Mouse (Mus musculus) forebrain, embryonic 12.5 days (tissue): ENCODE data around the gene Snx29. TPM values are rescaled to one million over a fixed set of nuclear protein-coding genes. Genes with fewer than 3 reads are reported as not detected.

Source experiments
- ATAC-seq: fragments of 200-750 bp; cut with Nextera tagmentation; 2 replicates; pipeline ENCODE4 v1.8.0; 2017; ENCODE audit warnings: moderate TSS enrichment; ENCODE audit not compliant: low FRiP score
- H3K27ac ChIP-seq: fragments of 300-500 bp; sonication (generic); 2 replicates; pipeline ENCODE4 v1.5.1; 2016; ENCODE audit warnings: mild to moderate bottlenecking
- H3K27me3 ChIP-seq: fragments of 300-500 bp; sonication (generic); 2 replicates; pipeline ENCODE4 v1.6.1; 2016; ENCODE audit warnings: mild to moderate bottlenecking
- H3K36me3 ChIP-seq: fragments of 300-500 bp; sonication (generic); replicated peaks from 2 replicates; pipeline ENCODE4 v1.6.1; 2016; ENCODE audit warnings: mild to moderate bottlenecking
- H3K4me1 ChIP-seq: fragments of 300-500 bp; sonication (generic); 2 replicates; pipeline ENCODE4 v1.6.1; 2016
- H3K4me2 ChIP-seq: fragments of 300-500 bp; sonication (generic); 2 replicates; pipeline ENCODE4 v1.6.1; 2016; ENCODE audit warnings: mild to moderate bottlenecking, moderate library complexity
- H3K4me3 ChIP-seq: fragments of 300-500 bp; sonication (generic); replicated peaks from 2 replicates; pipeline ENCODE4 v1.5.1; 2016; ENCODE audit warnings: mild to moderate bottlenecking
- H3K9ac ChIP-seq: fragments of 300-500 bp; sonication (generic); 2 replicates; pipeline ENCODE4 v1.6.1; 2016; ENCODE audit warnings: mild to moderate bottlenecking
- H3K9me3 ChIP-seq: fragments of 300-500 bp; sonication (generic); 2 replicates; pipeline ENCODE4 v1.6.1; 2016
- WGBS: fragments of 180-500 bp; shearing (Covaris S2); methylation state at CpG from one replicate; pipeline ENCODE4 v1.1.7; 2016; 5-methylcytosine and 5-hydroxymethylcytosine counted together
- polyA plus RNA-seq: library from polyadenylated mRNA; unstranded; fragments of >200 nt; fragmentation: Nextera tagmentation; extraction: Ambion mirVana; gene quantifications from 2 replicates; pipeline ENCODE4 v1.2.1, GENCODE M21; 2016

Snx29 gene
- polyA plus RNA-seq, 1 experiment from 2014 or later: 16.4 TPM

DNA sequence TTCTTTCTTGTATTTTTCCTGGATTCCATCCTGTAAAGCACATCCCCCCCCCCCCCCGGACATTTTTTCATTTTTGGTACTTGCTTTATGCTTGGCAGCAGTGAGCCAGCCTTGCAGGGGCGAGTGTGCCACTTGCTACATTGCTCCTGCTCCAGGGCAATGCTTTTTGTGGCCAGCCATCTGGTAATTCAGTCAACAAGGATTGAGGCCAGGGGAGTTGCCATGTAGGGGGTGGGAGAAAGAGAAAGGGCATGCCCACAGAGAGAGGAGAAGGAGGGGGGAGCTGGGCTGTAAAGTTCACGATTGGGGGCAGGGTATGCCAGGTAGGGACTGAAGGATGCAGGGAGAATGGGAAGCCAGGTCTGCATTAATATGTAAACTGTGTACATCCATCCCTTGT, 210.7 kb downstream of the Snx29 start:
- 68% methylated on average over 3 of the region's 3 CpGs for WGBS
- Histone ChIP-seq H3K27ac (no peak overlapping the region), H3K27me3 (no peaks in the 10 kb centered on the region), H3K9ac (no peak overlapping the region), H3K4me3 (no peak overlapping the region), H3K4me1 (peaks cover 19% of the 10 kb centered on the region), H3K4me2 (no peak overlapping the region), H3K36me3 (no peaks in the 10 kb centered on the region), H3K9me3 (no peaks in the 10 kb centered on the region)
- ATAC-seq: no peak

GRCm38 (mm10) chr16:11537663-11538062, 215.0 kb downstream of the Snx29 start:
- H3K36me3 ChIP-seq: no peaks in the 10 kb centered on the region
- 36% methylated on average over 5 of the region's 5 CpGs for WGBS
- H3K27ac ChIP-seq: no peak overlapping the region
- H3K4me2 ChIP-seq: no peak overlapping the region
- ATAC-seq: no peak
- H3K27me3 ChIP-seq: no peaks in the 10 kb centered on the region
- no peak overlapping the region for H3K9ac ChIP-seq
- no peaks in the 10 kb centered on the region for H3K9me3 ChIP-seq
- H3K4me1 ChIP-seq: peaks cover 21% of the 10 kb centered on the region
- H3K4me3 ChIP-seq: no peak overlapping the region

DNA sequence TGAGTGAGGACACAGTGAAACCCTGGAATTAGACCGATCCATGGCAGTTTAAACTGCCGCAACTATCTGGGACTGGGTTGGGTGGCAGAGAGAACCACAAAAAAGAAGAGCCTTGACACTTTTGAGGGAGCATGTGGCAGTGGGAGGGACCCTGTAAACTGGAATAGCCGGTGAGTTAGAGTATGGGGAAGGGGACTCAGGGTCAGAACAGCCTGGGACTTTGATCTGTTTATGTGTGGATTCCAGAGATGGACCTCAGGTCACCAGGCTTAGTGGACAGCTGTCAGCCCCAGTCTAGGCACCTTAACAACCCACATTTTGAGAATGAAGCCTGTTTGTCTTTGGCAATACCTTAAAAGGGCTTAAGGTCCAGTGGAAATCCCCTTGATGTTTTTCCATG, 215.5 kb downstream of the Snx29 start:
- no peaks in the 10 kb centered on the region for H3K9me3 ChIP-seq
- peaks cover 21% of the 10 kb centered on the region for H3K4me1 ChIP-seq
- H3K27me3 ChIP-seq: no peaks in the 10 kb centered on the region
- H3K4me2 ChIP-seq: no peak overlapping the region
- 40% methylated on average over 3 of the region's 3 CpGs for WGBS
- no peak overlapping the region for H3K27ac ChIP-seq
- no peak overlapping the region for H3K9ac ChIP-seq
- no peak for ATAC-seq
- H3K36me3 ChIP-seq: no peaks in the 10 kb centered on the region
- no peak overlapping the region for H3K4me3 ChIP-seq

DNA sequence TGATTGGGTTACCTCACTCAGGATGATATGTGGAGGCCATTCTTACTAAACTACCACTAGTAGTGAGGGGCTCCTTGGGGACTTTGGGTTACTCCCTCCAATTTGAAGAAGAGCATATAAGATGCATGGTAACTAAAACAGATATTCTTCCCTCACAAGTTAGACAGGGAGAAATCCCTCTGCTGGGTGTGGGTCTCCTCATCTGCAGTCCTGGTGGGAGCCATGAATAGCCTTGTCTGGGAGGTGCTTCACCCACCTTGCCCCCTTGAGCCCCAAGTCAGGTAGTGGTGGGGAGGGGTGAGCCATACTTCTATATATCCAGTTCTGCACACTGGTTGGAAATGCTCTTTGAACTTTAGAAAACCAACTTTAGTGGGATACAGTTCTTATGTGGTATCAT, 218.3 kb downstream of the Snx29 start:
- ATAC-seq: no peak
- H3K4me1 ChIP-seq: peaks cover 21% of the 10 kb centered on the region
- H3K36me3 ChIP-seq: no peaks in the 10 kb centered on the region
- no peak overlapping the region for H3K4me3 ChIP-seq
- no peaks in the 10 kb centered on the region for H3K27me3 ChIP-seq
- no peak overlapping the region for H3K27ac ChIP-seq
- H3K4me2 ChIP-seq: no peak overlapping the region
- H3K9me3 ChIP-seq: no peaks in the 10 kb centered on the region
- no peak overlapping the region for H3K9ac ChIP-seq

DNA sequence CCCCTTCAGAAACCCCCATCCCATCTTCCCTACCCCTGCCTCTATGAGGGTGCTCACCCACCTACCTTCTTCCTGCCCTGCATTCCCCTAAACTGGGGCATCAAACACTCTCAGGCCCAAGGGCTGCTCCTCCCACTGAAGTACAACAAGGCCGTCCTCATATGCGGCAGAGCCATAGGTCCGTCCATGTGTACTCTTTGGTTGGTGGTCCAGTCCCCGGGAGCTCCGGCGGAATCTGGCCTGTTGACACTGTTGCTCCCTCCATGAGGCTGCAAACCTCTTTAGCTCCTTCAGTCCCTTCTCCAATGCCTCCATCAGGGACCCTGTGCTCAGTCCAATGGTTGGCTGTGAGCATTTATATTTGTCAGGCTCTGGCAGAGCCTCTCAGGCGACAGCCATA, 219.1 kb downstream of the Snx29 start:
- no peaks in the 10 kb centered on the region for H3K9me3 ChIP-seq
- WGBS: 90% methylated on average over 7 of the region's 7 CpGs

GRCm38 (mm10) chr16:11550043-11550725, 227.5 kb downstream of the Snx29 start:
- no peaks in the 10 kb centered on the region for H3K4me1 ChIP-seq
- H3K4me3 ChIP-seq: no peak overlapping the region
- H3K9ac ChIP-seq: no peak overlapping the region
- 95% methylated on average over 8 of the region's 8 CpGs for WGBS
- H3K9me3 ChIP-seq: no peaks in the 10 kb centered on the region
- no peak for ATAC-seq
- no peak overlapping the region for H3K4me2 ChIP-seq
- H3K27ac ChIP-seq: no peak overlapping the region
- H3K27me3 ChIP-seq: no peaks in the 10 kb centered on the region
- no peaks in the 10 kb centered on the region for H3K36me3 ChIP-seq

More for the DNA sequence above, 219.1 kb downstream of the Snx29 start:
- Histone ChIP-seq H3K27me3 (no peaks in the 10 kb centered on the region), H3K4me1 (peaks cover 17% of the 10 kb centered on the region), H3K27ac (no peak overlapping the region), H3K4me3 (no peak overlapping the region), H3K4me2 (no peak overlapping the region), H3K36me3 (no peaks in the 10 kb centered on the region), H3K9ac (no peak overlapping the region)
- no peak for ATAC-seq

DNA sequence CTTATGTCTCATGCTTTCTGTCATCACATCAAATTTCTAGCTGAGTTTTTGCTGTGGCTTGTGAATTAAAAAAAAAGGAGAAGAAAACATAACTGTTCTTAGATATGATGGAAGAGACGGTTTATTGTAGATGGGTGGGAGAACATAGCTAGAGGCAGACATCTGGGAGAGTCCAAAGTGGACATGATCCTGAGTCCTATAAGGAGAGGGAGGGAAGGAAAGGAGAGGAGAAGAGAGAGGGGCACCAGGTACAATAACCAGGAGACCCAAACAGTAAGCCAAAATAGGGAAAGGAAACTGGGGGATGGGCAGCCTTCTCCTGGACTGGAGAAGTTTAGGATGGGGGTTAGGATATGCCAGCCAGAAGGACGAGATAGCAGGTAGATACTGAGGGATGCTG, 239.0 kb downstream of the Snx29 start:
- no peak for ATAC-seq
- 82% methylated on average over 2 of the region's 2 CpGs for WGBS
- no peaks in the 10 kb centered on the region for H3K4me1 ChIP-seq
- no peak overlapping the region for H3K4me3 ChIP-seq
- H3K27me3 ChIP-seq: no peaks in the 10 kb centered on the region
- no peak overlapping the region for H3K4me2 ChIP-seq
- H3K9me3 ChIP-seq: no peaks in the 10 kb centered on the region
- no peak overlapping the region for H3K27ac ChIP-seq
- no peak overlapping the region for H3K9ac ChIP-seq
- no peaks in the 10 kb centered on the region for H3K36me3 ChIP-seq

DNA sequence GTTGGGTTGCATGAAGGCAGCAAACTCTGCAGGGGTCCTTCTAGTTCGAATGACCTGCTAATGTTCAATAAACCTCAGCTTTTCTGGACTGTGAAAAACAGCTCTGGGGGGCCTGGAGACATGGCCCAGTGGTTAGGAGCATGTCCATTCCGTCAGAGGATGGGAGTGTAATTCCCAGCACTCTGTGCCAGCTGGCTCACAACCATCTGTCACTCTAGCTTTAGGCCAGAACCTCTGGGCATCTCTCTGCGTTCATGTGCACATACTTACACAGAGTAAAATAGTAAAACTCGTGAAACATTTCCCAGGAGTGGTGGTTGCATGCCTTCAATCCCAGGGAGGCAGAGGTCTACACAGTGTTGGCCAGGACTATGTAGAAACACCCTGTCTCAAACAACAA, 241.1 kb downstream of the Snx29 start:
- H3K27me3 ChIP-seq: no peaks in the 10 kb centered on the region
- H3K4me3 ChIP-seq: no peak overlapping the region
- H3K36me3 ChIP-seq: no peaks in the 10 kb centered on the region
- no peaks in the 10 kb centered on the region for H3K4me1 ChIP-seq
- no peak for ATAC-seq
- 73% methylated on average over 4 of the region's 4 CpGs for WGBS
- H3K27ac ChIP-seq: no peak overlapping the region
- H3K4me2 ChIP-seq: no peak overlapping the region
- H3K9ac ChIP-seq: no peak overlapping the region
- no peaks in the 10 kb centered on the region for H3K9me3 ChIP-seq

DNA sequence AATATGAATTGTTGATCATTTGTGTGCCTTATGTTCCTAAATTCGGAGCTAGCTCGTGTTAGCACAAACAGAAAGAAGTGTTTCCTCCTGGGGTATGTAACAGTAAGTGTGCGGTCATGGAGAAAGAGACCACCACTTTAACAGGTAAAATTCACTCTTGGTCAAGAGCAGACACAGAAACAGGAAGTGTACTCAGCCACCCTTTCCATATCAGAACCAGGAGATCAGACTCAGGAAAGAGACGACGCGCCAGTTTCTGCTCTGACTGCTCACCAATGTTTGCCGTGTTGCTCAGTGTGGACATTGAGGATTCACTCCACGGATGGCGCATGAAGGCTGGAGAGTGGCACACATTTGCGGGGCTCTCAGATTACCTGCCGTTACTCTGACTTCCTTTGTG, 242.4 kb downstream of the Snx29 start:
- Histone ChIP-seq H3K9ac (no peak overlapping the region), H3K9me3 (no peaks in the 10 kb centered on the region), H3K4me3 (no peak overlapping the region), H3K4me2 (no peak overlapping the region), H3K27me3 (no peaks in the 10 kb centered on the region), H3K27ac (no peak overlapping the region), H3K36me3 (no peaks in the 10 kb centered on the region), H3K4me1 (no peaks in the 10 kb centered on the region)
- 88% methylated on average over 11 of the region's 11 CpGs for WGBS
- no peak for ATAC-seq

- H3K4me2 ChIP-seq: no peak overlapping the region
- no peaks in the 10 kb centered on the region for H3K9me3 ChIP-seq
- no peak overlapping the region for H3K27ac ChIP-seq
- H3K4me3 ChIP-seq: no peak overlapping the region
- WGBS: 81% methylated on average over 3 of the region's 3 CpGs
- no peaks in the 10 kb centered on the region for H3K36me3 ChIP-seq
- no peak for ATAC-seq
- no peak overlapping the region for H3K9ac ChIP-seq
- no peaks in the 10 kb centered on the region for H3K4me1 ChIP-seq
- no peaks in the 10 kb centered on the region for H3K27me3 ChIP-seq
Observed at GRCm38 (mm10) chr16:11567594-11567993, 244.9 kb downstream of the Snx29 start.

DNA sequence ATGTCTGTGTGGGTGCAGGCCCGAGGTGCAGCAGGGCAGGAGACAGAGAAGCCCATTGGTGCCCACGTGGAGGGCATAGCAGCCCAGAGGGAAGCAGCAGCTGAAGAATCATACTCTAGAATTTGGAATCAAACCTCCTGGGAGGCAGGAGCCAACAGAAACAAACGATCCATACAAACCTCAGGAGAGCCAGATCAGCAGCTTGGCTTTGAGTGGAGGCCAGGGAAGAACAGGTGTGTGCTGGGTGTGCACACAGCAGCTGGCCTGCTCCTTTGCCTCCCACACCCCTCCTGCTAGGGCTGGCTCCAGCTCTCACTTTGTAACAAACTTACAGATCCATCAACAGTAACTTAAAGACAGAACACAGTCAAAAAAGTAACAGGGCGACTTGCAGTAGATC, 245.4 kb downstream of the Snx29 start:
- no peaks in the 10 kb centered on the region for H3K4me1 ChIP-seq
- H3K36me3 ChIP-seq: no peaks in the 10 kb centered on the region
- no peak for ATAC-seq
- no peak overlapping the region for H3K4me2 ChIP-seq
- no peak overlapping the region for H3K4me3 ChIP-seq
- H3K9me3 ChIP-seq: no peaks in the 10 kb centered on the region
- H3K27ac ChIP-seq: no peak overlapping the region
- H3K9ac ChIP-seq: no peak overlapping the region
- no peaks in the 10 kb centered on the region for H3K27me3 ChIP-seq
- 76% methylated on average over 4 of the region's 4 CpGs for WGBS

DNA sequence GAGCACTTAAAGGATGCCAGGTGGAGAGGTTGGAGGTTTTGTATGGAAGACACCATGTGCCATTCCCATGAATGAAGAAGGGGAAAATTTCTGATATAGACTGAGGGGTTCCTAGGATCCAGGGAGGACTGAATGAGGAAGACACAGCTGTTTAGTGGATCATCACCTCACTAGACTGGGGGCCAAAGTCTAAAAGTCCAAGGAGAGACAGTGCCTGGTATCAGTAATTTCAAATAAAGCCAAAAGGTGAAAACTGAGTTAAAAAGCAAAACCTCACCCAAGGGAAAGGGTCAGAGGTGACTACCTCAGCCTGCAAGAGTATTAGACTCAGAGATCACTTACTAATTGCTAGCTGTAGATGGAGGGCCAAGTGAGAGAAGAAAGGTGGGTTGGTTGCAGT, 245.9 kb downstream of the Snx29 start:
- H3K4me3 ChIP-seq: no peak overlapping the region
- H3K4me2 ChIP-seq: no peak overlapping the region
- no peak overlapping the region for H3K27ac ChIP-seq
- no peaks in the 10 kb centered on the region for H3K27me3 ChIP-seq
- no peak overlapping the region for H3K9ac ChIP-seq
- H3K4me1 ChIP-seq: no peaks in the 10 kb centered on the region
- no peaks in the 10 kb centered on the region for H3K36me3 ChIP-seq
- no peak for ATAC-seq
- H3K9me3 ChIP-seq: no peaks in the 10 kb centered on the region

GRCm38 (mm10) chr16:11569127-11569526, 246.4 kb downstream of the Snx29 start:
- WGBS: 72% methylated on average over 6 of the region's 6 CpGs
- no peaks in the 10 kb centered on the region for H3K9me3 ChIP-seq
- no peaks in the 10 kb centered on the region for H3K36me3 ChIP-seq
- no peak overlapping the region for H3K27ac ChIP-seq
- H3K9ac ChIP-seq: no peak overlapping the region
- H3K27me3 ChIP-seq: no peaks in the 10 kb centered on the region
- no peaks in the 10 kb centered on the region for H3K4me1 ChIP-seq
- H3K4me3 ChIP-seq: no peak overlapping the region
- H3K4me2 ChIP-seq: no peak overlapping the region
- no peak for ATAC-seq
